Mouse (Mus musculus): ENCODE data around the gene Sult3a2. TPM values are rescaled to one million over a fixed set of nuclear protein-coding genes. Genes with fewer than 3 reads are reported as not detected.
"Not testable (repeated sequence)": the region's sequence is repeated elsewhere in the genome, so short reads cannot be mapped to it uniquely, and the experiment has no call there.

The Sult3a2 gene
- total and polyA plus RNA-seq, 3 experiments, result not detected

- no peak for TF ChIP-seq MAFK (IDR thresholded peaks at IDR 0.05; ENCODE audit: borderline replicate concordance, low read depth, low read length)
- no peak for TF ChIP-seq ETS1 (IDR thresholded peaks at IDR 0.05; ENCODE audit: low read depth, low read length)
- no peak for TF ChIP-seq POLR2AphosphoS2 (IDR thresholded peaks at IDR 0.05; ENCODE audit: low read length)
- TF ChIP-seq E2F4 (IDR thresholded peaks at IDR 0.05; ENCODE audit: borderline replicate concordance, low read depth, low read length), result no peak
- no peak for TF ChIP-seq ZKSCAN1 (IDR thresholded peaks at IDR 0.05; ENCODE audit: low read depth, low read length)
- TF ChIP-seq POLR2A (IDR thresholded peaks at IDR 0.05; ENCODE audit: control insufficient read depth in 1 of 2, insufficient read depth in 1 of 2, low read depth in 1 of 2, low read length in 2 of 2, poor library complexity in 1 of 2), result no peak
- TF ChIP-seq MYB (IDR thresholded peaks at IDR 0.05; ENCODE audit: low read depth, low read length), result no peak
- no peak for TF ChIP-seq NRF1 (IDR thresholded peaks at IDR 0.05; ENCODE audit: insufficient read depth, low read depth, low read length, poor library complexity, severe bottlenecking)
- TF ChIP-seq CHD2 (IDR thresholded peaks at IDR 0.05; ENCODE audit: low read length), result no peak
- no peak for TF ChIP-seq GATA1 (IDR thresholded peaks at IDR 0.05; ENCODE audit: low read depth, low read length)
- no peak for TF ChIP-seq HCFC1 (IDR thresholded peaks at IDR 0.05; ENCODE audit: low read depth, low read length)
- no peak for TF ChIP-seq TCF12 (IDR thresholded peaks at IDR 0.05; ENCODE audit: low read depth, low read length)
- no peak for TF ChIP-seq ZMIZ1 (IDR thresholded peaks at IDR 0.05; ENCODE audit: low read depth, low read length)
- TF ChIP-seq MAX (IDR thresholded peaks at IDR 0.05; ENCODE audit: low read length), result no peak
- TF ChIP-seq ELF1 (IDR thresholded peaks at IDR 0.05; ENCODE audit: low read depth, low read length), result no peak
- no peak for TF ChIP-seq USF1 (IDR thresholded peaks at IDR 0.05; ENCODE audit: low read depth, low read length)
- no peak for TF ChIP-seq TBP (IDR thresholded peaks at IDR 0.05; ENCODE audit: low read depth, low read length)
- H3K79me2 ChIP-seq (ENCODE audit: control insufficient read depth, insufficient read depth, low read length, poor library complexity), result no peaks in the 10 kb centered on the region
- no peak overlapping the region for H3K27ac ChIP-seq (ENCODE audit: control insufficient read depth, low read depth, low read length)
- no peaks in the 10 kb centered on the region for H3K27me3 ChIP-seq (ENCODE audit: control insufficient read depth in 1 of 2, insufficient read depth in 2 of 2, low read length in 2 of 2)
- H3K9me3 ChIP-seq (replicated peaks; ENCODE audit: insufficient read depth, low read length), result no peaks in the 10 kb centered on the region
- H3K4me1 ChIP-seq (ENCODE audit: control insufficient read depth in 1 of 2, insufficient read depth in 2 of 2, low read length in 2 of 2), result no peaks in the 10 kb centered on the region
- no peak overlapping the region for H3K9ac ChIP-seq (ENCODE audit: control insufficient read depth, low read depth, low read length, poor library complexity, severe bottlenecking)
- no peaks in the 10 kb centered on the region for H3K36me3 ChIP-seq (ENCODE audit: control insufficient read depth in 1 of 2, insufficient read depth in 2 of 2, low read length in 2 of 2)
- DNase-seq (ENCODE audit: low read depth, low spot score), result no peak
- no peak overlapping the region for H3K4me3 ChIP-seq (ENCODE audit: control insufficient read depth in 1 of 2, insufficient read depth in 1 of 2, low read depth in 2 of 2, low read length in 2 of 2)
Measured at GRCm38 (mm10) chr10:33811807-33812206, 25.3 kb upstream of the Sult3a2 start.

DNA sequence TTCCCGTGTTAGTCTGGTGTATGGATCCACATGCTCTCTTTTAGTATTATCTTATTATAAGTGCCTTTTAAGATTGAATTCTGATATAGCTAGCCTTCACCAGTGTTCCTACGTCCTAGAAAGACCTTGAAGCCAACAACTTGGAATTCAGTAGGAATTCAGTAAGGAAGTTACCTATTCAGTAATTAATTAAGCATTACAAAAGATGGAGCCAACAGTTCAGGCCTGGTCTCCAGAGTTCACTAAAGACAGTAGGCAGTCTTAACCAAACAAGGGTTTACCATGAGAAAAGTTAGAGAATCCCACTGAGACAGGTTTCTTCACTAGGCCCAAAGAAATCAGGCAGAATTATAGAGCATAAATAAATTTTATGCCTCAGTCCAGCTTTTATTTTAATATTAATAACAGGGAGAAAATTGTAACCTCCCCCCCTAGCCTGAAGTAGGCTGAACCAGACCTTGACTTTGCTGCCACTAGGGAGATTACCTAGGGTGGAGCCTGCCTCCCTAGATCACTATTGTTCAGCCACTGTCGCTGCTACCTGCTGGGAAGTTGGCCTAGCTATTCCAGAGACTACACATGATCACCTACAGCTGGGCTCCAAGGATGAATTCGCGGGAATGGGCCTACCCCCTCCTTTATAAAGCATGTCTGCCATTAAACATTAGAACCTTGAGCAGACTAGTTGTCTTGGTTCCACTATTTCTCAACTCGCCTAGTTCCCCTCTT, 10.9 kb upstream of the Sult3a2 start:
- not testable (repeated sequence) for H3K27ac ChIP-seq (ENCODE audit: control insufficient read depth, low read depth, low read length); H3K9me3 ChIP-seq (replicated peaks; ENCODE audit: insufficient read depth, low read length); H3K9ac ChIP-seq (ENCODE audit: control insufficient read depth, low read depth, low read length, poor library complexity, severe bottlenecking)

DNA sequence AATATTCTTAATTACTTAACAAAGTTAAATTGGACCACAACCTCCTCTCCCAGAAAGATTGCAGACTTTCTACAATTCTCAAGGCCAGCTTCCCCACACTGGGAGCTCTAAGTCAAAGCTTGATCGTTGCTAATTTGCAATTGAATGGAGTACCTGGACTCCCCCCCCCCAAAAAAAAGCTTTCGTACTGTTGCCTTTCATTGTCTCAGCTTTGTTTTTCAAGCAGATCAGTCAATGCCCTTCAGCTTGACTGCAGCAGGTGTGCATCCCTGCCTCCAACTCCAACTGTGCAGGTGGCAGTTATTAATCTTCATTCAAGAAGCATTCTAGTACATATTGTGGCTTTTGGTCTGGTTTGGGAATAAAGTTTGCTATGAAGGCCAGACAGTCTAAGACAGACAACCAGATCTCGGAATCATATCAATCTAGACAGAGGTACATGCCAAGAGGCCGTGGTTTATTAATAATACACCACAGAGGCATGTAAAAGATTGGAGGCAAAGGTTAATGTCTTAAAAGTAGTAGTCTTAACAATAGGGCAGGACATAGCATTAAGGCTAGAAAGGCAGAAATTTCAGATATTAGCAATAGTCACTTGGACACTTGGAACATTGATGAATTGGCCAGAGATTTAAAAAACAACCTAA, 9.9 kb upstream of the Sult3a2 start:
- H3K9ac ChIP-seq (ENCODE audit: control insufficient read depth, low read depth, low read length, poor library complexity, severe bottlenecking); H3K9me3 ChIP-seq (replicated peaks; ENCODE audit: insufficient read depth, low read length); H3K79me2 ChIP-seq (ENCODE audit: control insufficient read depth, insufficient read depth, low read length, poor library complexity); H3K4me1 ChIP-seq (ENCODE audit: control insufficient read depth in 1 of 2, insufficient read depth in 2 of 2, low read length in 2 of 2); H3K36me3 ChIP-seq (ENCODE audit: control insufficient read depth in 1 of 2, insufficient read depth in 2 of 2, low read length in 2 of 2); H3K27ac ChIP-seq (ENCODE audit: control insufficient read depth, low read depth, low read length); H3K27me3 ChIP-seq (ENCODE audit: control insufficient read depth in 1 of 2, insufficient read depth in 2 of 2, low read length in 2 of 2); DNase-seq (ENCODE audit: low read depth, low spot score); H3K4me3 ChIP-seq (ENCODE audit: control insufficient read depth in 1 of 2, insufficient read depth in 1 of 2, low read depth in 2 of 2, low read length in 2 of 2): not testable (repeated sequence)

More for the DNA sequence above, 10.9 kb upstream of the Sult3a2 start:
- not testable (repeated sequence) for H3K79me2 ChIP-seq (ENCODE audit: control insufficient read depth, insufficient read depth, low read length, poor library complexity); DNase-seq (ENCODE audit: low read depth, low spot score); H3K27me3 ChIP-seq (ENCODE audit: control insufficient read depth in 1 of 2, insufficient read depth in 2 of 2, low read length in 2 of 2); H3K4me1 ChIP-seq (ENCODE audit: control insufficient read depth in 1 of 2, insufficient read depth in 2 of 2, low read length in 2 of 2); H3K4me3 ChIP-seq (ENCODE audit: control insufficient read depth in 1 of 2, insufficient read depth in 1 of 2, low read depth in 2 of 2, low read length in 2 of 2); H3K36me3 ChIP-seq (ENCODE audit: control insufficient read depth in 1 of 2, insufficient read depth in 2 of 2, low read length in 2 of 2)

DNA sequence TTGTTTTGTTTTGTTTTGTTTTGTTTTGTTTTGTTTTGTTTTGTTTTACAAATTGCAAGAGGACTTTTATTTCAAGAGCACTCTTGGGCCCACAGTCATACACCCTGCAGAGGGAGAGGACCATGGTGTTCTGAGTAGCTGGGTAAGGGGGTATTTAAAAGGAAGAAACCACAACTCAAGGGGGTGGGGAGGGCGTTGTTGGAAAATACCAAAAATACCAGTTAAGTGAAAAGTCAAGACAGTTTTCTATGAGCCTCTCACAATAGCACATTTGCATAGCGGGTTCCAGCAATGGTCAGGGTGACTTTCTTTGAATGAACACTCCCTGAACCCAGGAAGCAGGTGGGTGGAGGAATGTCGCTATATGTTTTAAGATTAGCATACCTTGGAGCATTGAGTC, 5.7 kb upstream of the Sult3a2 start:
- H3K4me1 ChIP-seq (ENCODE audit: control insufficient read depth in 1 of 2, insufficient read depth in 2 of 2, low read length in 2 of 2); H3K9ac ChIP-seq (ENCODE audit: control insufficient read depth, low read depth, low read length, poor library complexity, severe bottlenecking); H3K27me3 ChIP-seq (ENCODE audit: control insufficient read depth in 1 of 2, insufficient read depth in 2 of 2, low read length in 2 of 2); H3K36me3 ChIP-seq (ENCODE audit: control insufficient read depth in 1 of 2, insufficient read depth in 2 of 2, low read length in 2 of 2); DNase-seq (ENCODE audit: low read depth, low spot score); H3K9me3 ChIP-seq (replicated peaks; ENCODE audit: insufficient read depth, low read length); H3K4me3 ChIP-seq (ENCODE audit: control insufficient read depth in 1 of 2, insufficient read depth in 1 of 2, low read depth in 2 of 2, low read length in 2 of 2); H3K79me2 ChIP-seq (ENCODE audit: control insufficient read depth, insufficient read depth, low read length, poor library complexity); H3K27ac ChIP-seq (ENCODE audit: control insufficient read depth, low read depth, low read length): not testable (repeated sequence)

All from MEL (cell line).